Mouse (Mus musculus): ENCODE results near the gene Adamts17.

Adamts17 gene

DNA sequence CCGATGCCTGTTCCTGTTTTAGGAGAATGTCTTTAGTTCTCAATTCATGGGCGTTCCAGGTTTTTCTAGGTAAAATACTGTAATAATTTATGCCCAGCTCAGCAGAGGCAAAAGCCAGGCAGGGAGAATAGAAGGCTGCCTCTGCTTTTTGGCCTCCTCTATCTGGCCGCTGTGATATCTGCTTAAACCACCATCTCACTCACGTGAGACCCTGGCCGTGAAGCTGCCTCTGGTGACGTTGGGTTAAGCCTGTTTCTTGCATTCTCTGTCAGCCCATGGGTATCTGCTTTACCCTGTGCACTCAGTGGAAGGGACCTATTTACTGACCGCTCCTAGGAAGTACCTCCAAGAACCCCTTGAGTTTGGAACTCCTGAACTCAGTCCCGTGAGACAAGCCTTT lies 187.7 kb downstream of the Adamts17 start:
- no peak for DNase-seq (ENCODE audit: inconsistent age in 2 of 2, low spot score in 1 of 2)

DNA sequence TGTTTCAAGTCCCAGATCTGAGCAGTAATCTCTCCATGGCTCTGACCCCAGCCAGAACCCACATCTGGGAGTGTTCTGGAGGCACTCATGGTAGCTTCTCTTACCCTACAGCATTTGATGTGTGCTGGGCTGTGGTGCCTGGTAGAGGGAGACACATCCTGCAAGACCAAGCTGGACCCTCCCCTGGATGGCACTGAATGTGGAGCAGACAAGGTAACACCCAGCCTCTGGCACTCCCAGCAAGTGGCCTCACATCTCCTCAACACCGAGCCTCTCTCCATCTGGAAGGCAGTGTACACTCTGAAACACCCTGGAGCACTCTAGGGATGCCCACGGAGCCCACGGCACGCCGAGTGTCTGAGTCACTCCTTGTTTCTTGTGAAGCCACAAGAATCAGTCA lies 188.2 kb downstream of the Adamts17 start:
- DNase-seq (ENCODE audit: inconsistent age in 2 of 2, low spot score in 1 of 2) = no peak

DNA sequence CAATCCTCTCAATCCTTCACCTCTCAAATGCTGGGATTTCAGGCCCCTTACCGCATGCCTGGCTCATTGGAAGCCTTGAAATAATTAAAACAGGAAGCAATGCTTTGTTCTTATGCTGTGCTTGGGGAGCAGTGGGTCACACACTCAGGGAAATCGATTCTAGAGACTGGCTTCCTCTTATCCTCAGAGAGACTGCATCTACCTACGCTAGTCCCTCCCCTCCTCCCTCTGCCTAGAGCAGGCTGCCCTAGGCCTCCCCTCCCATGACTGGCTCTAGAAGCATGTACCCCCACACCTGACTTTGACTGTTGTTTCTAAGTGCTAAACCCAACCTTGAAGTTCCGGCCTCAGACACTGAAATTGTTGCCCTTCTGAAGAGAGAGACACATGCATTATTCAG lies 189.4 kb downstream of the Adamts17 start:
- no peak for DNase-seq (ENCODE audit: inconsistent age in 2 of 2, low spot score in 1 of 2)

DNA sequence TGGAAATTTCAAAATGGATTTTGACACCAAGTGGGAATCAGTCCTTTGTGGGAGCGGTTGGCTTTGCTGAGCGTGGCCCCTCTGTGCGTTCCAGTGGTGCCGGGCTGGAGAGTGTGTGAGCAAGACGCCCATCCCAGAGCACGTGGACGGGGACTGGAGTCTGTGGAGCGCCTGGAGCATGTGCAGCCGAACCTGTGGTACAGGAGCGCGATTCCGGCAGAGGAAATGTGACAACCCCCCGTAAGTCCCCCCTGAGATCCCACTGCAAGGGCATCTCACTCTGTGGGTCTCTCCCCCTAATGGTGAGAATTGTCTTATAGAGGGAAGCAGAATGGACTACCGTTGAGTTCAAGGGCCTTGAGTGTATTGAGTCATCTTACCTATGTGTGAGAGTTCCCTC lies 189.9 kb downstream of the Adamts17 start:
- no peak for DNase-seq (ENCODE audit: inconsistent age in 2 of 2, low spot score in 1 of 2)

DNA sequence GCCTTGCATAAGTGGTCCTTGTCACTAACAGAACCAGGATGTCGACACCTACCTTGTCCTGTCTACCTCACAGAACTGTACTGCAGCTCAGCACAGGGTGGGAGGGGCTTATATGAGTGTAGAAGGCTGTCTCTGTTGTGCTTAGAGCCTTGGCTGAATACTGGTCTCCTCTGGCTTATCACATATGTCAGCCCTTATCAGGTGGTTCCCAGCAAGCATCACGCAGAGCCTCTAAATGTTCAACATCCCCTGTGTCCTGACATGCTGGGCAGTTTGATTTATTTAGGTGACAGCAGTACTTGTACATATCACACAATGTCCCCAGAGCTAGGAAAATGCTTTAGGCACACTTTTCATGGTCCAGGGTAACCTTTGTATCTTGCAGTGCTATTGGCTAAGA lies 191.7 kb downstream of the Adamts17 start:
- no peak for DNase-seq (ENCODE audit: inconsistent age in 2 of 2, low spot score in 1 of 2)

DNA sequence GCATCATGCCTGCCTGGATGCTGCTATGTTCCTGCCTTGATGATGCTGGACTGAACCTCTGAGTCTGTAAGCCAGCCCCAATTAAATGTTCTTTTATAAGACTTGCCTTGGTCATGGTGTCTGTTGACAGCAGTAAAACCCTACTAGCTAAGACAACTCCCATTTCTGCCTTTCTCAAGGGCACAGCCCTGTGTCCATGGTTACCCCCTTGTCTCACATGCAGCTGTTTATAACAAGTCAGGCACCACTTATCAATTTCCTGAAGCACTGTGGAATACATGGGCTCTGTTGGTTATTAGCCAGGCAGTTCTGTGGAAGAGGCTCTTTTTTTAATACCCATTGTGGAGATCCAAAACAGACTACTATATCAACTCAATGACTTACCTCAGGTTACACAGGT lies 193.1 kb downstream of the Adamts17 start:
- DNase-seq (ENCODE audit: inconsistent age in 2 of 2, low spot score in 1 of 2) = no peak

DNA sequence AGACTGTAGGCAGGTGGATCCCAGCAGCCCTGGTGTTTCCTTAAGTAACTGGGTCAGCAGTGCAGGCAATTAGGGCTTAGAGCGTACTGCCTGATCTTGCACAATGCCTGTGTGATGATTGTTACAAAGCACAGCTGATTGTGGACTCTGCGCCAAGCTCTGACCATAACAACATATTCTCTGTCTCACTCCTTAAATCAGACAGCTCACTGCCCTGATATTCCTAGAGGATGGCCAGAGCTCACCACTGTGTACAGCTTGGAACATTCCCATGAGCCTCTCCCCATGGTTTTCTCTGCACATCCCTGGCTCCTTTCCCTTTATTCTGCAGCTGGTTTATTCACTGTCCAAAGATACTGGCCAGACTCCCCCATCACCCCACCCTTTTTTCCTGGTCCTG lies 194.8 kb downstream of the Adamts17 start:
- DNase-seq (ENCODE audit: inconsistent age in 2 of 2, low spot score in 1 of 2) = peak in 1 of 2 experiments; percentile 42

DNA sequence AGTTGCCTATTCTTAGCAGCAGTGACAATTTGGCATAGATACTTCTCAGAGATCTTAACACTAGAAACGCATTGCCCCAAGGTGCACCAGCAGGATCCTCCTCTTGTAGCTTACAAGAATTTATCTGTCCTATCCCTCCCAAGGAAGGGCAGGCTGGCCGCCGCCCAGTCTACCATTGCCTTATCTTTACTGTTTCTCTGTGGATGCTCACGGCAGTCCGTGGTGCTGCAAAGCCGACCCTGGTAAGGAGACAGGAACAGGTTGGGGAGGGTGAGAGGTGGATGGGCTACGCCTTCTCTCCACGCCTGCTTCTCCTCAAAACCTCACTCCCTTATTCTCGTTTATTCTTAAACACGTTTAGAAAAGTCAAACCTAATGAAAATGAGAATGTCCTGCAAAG lies 195.7 kb downstream of the Adamts17 start:
- no peak for DNase-seq (ENCODE audit: inconsistent age in 2 of 2, low spot score in 1 of 2)

DNA sequence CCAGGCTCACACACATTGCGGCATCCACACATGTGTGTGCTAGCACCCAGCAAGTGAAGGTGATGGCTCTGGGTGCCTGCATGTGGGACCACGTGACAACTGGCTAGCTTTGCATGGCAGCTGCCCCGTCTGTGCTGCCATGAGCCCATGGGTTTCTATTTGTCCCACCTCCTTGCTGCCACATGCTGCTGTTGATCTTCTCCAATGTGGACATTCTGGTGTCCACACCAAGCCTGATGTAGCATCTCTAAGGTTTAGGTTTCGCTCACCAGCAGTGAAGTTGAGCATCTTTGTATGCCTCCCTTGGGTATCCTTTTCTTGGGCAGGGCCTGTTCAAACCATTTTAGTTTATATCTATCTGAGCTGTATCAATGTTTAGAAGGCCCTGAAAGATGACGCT lies 196.1 kb downstream of the Adamts17 start:
- DNase-seq (ENCODE audit: inconsistent age in 2 of 2, low spot score in 1 of 2) = no peak

DNA sequence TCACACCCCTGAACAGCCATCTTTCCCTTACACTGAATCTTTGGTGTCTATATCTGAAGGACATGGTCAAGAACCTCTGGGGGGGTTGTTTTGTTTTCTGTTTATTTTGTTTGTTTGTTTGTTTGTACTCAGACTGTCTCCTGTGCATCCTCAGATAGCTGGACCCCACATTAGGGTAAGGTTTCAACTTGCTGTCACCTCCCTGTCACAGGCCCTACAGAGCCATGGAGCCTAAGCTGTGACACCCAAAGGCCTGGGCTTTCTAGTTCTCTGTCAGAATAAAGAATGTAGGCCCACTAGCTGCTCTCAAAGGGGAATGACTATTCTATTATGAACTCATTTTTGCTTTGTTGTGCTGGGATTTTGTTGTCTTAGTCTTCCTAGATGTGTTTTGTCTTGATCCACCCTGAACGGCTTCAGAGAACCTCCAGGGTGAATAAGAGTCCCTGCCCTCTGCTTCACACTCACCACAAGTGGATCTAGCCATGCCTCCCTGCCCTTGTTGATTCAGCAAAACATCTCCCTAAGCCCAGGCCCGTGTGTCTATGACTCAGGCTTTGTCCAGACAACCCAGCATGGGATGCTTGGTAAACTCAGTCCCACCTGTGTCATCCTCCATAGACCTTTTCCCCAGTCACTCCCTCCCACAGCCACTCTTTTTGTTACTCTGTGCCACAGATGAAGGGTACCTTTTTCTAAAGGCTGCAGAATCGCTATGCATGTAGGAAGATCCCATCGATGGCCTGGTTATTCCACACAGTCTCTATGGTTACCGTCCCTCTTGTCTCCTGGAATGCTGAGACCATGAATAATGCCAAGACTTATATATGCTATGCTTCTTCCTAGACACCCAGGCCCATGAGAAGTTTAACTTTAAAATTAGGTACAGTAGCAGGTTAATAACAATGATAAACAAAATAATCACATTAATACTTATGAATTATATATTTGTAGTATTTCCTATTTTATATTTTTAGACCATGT lies 197.3 kb downstream of the Adamts17 start:
- no peak for DNase-seq (ENCODE audit: inconsistent age in 2 of 2, low spot score in 1 of 2)

DNA sequence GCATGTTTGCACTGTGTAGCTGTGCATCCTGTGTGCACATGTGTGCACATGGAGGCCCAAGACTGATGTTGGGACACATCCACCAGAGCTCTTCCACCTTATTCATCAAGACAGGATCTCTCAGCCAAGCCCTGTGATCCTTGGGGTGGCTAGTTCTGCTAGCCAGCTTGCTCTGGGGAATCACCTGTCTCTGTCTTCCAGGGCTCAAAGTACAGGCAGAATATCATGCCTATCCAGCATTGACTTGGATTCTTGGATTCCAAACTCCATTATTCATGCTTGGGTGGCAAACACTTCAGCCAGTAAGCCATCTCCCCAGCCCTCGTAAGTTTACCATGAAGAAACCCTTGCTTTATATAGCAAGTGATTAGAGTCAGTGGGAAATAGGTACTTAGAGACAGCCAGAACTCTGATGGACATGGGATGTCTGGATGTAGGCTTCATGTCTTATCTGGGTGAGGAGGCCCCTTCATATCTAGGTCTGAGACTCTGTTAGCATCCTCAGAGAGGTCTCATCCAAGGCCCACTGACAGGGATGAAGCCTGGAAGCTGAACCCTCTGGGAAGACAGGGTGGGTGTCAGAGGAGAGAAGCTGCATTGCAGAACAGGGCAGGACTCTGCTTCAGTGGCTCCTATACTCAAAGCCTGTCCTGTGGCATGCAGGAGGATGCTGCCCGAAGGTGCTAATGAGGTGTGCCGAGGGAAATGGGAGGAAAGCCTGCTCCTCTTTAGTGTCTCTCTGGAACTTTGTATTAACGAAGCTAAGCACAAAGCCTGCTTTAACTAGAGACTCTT lies 198.4 kb downstream of the Adamts17 start:
- no peak for DNase-seq (ENCODE audit: inconsistent age in 2 of 2, low spot score in 1 of 2)

DNA sequence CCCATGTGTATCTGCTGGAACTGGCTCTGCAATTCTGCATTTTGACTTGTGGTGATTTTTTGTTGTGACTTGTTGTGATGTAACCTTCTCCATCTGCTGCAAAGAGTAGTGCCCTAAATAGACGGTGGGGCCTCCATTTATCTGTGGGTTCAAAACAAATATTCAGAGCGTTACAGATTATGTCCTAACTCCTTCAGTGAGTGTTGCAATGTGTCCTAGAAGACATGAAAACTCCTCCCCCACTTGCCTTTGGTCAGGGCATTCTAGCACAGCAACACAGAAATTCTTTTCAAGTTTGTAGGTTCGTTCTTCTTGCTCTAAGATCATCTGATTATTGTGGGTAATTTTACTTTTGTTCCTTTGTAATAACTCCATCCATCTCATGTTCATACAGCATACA lies 199.6 kb downstream of the Adamts17 start:
- peak in 1 of 2 experiments; percentile 38 for DNase-seq (ENCODE audit: inconsistent age in 2 of 2, low spot score in 1 of 2)

DNA sequence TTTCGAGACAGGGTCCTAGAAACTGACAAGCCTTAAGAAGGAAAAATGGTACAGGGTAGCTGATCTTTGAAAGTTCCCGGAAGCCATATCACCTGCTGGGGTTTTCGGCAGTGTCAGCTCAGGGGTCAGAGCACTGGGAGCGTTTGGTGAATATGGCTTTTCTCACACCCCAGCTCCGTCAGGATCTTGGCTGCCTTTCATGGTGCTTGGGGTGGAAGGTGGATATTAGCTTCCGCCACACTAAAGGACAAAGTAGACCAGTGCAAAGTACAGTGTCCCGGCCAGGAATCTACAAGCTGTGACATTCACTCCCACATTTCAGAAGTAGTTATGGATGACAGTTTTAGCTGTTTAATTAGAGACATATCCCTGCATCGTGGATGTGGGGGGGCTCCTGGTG lies 200.3 kb downstream of the Adamts17 start:
- no peak for DNase-seq (ENCODE audit: inconsistent age in 2 of 2, low spot score in 1 of 2)

DNA sequence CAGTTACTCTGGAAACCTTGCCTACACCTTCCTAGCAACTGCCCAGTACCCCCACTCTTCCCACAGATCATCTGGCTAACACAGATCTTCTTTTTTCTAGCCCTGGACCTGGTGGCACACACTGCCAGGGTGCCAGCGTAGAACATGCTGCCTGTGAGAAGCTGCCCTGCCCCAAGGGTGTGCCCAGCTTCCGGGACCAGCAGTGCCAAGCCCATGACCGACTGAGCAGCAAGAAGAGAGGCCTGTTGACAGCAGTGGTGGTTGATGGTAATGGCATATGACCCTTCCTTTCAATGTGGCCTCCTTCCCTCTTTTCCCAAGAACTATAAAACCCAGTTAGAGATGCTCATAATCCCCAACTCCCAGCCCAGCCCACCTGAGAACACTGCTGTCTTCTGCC lies 202.2 kb downstream of the Adamts17 start:
- DNase-seq (ENCODE audit: inconsistent age in 2 of 2, low spot score in 1 of 2) = no peak

DNA sequence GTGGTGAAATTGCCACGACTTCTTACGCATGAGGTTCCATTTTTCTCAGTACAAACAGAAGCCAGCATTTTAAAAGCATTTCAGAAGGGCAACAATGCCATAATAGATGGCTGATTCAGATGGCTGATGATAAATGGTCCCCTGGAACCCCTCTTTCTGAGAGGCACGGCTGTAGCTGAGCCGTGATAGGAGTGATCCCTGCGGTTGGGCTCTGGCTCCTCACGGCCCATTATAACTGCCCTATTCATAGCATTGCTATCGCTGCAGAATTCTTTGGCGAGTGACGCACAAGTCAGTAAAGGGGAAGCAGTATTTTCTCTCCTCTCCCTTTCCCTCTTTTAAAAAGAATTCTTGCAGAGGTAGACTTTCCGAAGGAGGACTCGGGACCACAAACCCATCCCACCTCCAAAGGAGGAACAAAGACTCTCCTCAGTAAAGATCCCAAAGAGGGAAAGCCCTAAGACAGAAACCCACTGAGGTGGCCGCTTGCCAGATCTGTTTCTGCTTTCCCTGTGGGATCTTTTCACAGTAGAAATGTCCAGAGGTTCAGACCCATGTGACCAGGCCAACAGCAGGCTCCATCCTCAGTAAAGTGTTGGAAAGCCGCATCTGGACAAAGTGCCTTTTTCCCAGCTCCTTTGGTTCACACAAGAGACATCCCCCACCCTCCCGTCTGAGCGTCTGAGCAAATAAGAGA lies 204.7 kb downstream of the Adamts17 start:
- no peak for DNase-seq (ENCODE audit: inconsistent age in 2 of 2, low spot score in 1 of 2)

DNA sequence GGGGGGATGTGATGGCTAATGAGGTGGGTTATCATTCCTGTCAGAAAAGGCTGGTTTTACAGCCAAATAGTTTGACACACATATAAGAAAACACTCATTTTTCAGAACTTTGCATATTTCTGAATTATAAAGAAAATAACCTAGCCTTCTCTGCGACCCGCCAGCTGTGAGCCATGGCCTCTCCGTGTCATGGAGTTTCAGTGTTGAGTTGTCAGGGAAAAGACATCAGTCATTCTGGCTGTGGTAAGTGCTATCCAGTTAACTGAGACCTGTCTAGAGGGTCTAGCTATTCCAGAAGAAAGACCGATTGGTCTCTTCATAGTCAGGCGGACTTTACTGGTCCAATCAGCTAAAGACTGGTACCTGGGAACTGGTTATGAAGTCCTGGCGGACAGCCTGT lies 205.7 kb downstream of the Adamts17 start:
- no peak for DNase-seq (ENCODE audit: inconsistent age in 2 of 2, low spot score in 1 of 2)

DNA sequence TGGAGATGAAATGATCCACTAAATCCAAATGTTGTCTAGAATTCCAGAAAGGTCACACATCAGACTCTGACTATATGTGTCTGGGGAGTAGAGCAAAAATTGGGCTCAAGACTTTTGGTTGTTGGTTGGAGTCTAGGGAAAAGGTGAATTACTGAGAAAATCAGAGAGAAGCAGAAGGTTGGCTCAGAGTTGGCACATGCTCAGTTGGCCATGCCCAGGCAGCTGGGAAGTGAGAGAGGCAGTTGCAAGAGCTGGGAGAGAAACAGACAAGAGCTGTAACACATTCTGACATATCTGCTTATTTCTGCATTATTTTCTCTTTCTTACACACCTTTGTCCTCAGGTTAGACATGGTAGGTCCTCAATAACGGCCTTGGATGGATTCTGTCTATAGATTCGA lies 209.7 kb downstream of the Adamts17 start:
- DNase-seq (ENCODE audit: inconsistent age in 2 of 2, low spot score in 1 of 2) = no peak

DNA sequence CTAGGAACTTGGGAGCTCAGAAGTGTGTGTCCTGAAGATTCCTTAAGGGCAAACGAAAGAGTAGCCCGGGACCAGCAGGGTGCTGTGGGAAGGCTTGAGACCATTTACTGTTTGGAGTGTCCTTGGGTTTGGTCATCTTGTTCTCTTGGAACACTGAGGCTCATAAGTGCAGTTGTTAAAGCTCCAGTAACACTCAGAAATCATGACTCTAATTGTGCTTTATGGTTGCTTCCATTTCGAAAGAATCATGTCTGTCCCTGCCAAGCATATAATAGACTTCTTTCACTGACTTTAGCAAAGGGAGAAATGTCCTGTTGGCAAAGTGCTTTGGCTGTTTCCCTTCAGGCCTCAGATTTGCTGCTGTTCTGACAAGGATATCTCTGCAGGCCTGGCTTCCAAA lies 210.9 kb downstream of the Adamts17 start:
- peak in 1 of 2 experiments; percentile 27 for DNase-seq (ENCODE audit: inconsistent age in 2 of 2, low spot score in 1 of 2)

DNA sequence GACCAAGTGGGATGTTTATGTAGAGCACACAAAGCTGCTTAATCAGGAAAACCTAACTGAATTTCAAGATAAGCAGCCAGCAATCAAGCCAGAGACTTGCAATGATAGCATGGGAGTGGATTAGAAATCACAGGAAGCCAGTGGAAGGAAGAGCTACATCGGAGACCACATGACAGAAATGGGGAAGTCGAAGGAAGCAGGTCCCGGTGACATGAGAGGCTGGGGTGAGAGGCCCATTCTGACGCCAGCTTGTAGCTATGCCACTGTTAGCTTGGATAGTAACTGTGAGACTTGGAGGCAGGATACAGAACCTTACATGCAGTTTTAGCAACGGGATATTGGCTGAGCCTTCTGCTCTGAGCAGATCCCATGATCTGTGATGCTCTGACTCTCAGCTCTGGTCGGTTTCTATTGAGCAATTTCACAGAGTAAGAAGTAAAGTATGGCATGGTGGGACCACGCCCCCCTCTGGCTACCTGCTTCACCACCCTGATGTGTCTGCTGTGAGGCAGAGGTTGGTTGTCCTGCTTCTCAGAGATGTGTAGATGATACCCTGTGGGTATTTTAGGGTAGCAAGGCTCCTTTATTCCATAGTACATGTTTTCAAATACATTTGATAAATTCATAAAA lies 211.7 kb downstream of the Adamts17 start:
- no peak for DNase-seq (ENCODE audit: inconsistent age in 2 of 2, low spot score in 1 of 2)

DNA sequence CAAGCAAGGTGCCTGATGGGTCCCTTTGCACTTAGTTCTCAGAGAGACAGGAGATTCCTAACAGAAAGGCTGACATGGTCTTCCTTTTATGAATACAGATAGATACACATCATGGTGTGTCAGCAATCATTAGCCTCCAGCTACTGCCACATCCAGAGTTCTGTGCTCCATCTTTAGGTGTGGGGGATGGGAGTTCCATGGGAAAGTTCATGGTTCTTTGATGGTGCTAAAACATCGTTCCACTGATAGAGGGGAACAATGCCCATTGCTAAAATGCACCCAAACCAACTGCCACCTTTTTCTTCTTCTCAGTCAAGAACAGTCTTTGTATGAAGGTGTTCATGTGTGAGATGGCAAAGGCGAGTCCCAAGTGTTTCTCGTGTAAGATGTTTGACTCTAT lies 215.3 kb downstream of the Adamts17 start:
- DNase-seq (ENCODE audit: inconsistent age in 2 of 2, low spot score in 1 of 2) = no peak

DNA sequence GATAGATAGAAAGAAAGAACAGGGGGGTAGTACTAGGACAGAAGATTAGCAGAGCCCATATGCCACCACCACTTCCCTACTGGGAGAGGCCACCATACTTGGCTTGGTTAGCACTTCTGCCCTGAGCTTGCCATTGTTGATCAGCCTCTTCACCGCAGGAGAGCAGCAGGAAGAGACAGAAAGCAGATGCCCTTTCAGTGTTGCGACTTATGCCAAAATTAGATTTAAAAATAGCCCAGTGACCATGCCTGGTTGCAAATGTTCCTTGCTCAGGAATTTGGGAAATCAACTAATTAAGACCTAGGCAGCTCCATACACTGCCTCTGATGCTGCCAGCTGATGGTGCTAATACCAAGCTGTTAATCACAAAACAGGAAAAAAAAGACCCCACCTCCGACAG lies 216.0 kb downstream of the Adamts17 start:
- DNase-seq (ENCODE audit: inconsistent age in 2 of 2, low spot score in 1 of 2) = peak in 1 of 2 experiments; percentile 52

All from adrenal gland, adult (tissue).